ENCODE assay signal across 8 mouse cellular contexts in the genomic region with DNA sequence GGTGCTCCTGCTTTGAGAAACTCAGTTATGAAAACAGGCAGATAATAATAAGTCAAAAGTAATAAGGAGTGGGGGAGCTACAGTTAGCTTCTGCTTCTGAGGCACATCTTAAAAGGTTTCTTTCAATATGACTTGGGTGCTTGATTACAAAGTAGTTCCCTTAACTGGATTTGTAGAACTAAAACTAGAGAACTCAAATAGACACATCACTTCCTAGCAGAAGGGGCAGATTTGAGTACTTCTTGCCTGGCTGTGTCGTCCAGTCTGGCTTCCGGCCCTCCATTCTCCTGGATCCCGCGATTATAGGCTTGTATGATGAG. TPM values are rescaled to one million over a fixed set of nuclear protein-coding genes. Genes with fewer than 3 reads are reported as not detected.
DNase-seq lines count a peak whose midpoint lies in the region; ATAC-seq and TF ChIP-seq lines count a peak whose summit lies in the region.

No protein-coding gene starts in this region.

- ATAC-seq in heart, embryonic 13.5 days (ENCODE audit: extremely low read depth, insufficient number of reproducible peaks, low FRiP score, low TSS enrichment) = no peak
- no peak for ATAC-seq in hindbrain, embryonic 16.5 days
- no peak for ATAC-seq in midbrain, embryonic 13.5 days

- DNase-seq in heart, postnatal 36 days = no peak
- no peak for DNase-seq in thymus, adult 2 months
- no peak for DNase-seq in adrenal gland, adult 2 months
- no peak for DNase-seq in cerebellum, adult 11 months

- H3K27me3 ChIP-seq in heart, embryonic 13.5 days (replicated peaks) = peaks cover 25% of the 10 kb centered on the region
- H3K27me3 ChIP-seq in hindbrain, embryonic 16.5 days (replicated peaks; ENCODE audit: control insufficient read depth, insufficient read depth, low read length) = no peaks in the 10 kb centered on the region
- peaks cover 3% of the 10 kb centered on the region for H3K27me3 ChIP-seq in midbrain, embryonic 13.5 days
- peaks cover 11% of the 10 kb centered on the region; the same call in 1 of the 2 replicates for H3K27me3 ChIP-seq in thymus, adult 2 months (ENCODE audit: control insufficient read depth, insufficient read depth, low read length)

- H3K36me3 ChIP-seq in heart, embryonic 13.5 days = no peaks in the 10 kb centered on the region
- no peaks in the 10 kb centered on the region for H3K36me3 ChIP-seq in hindbrain, embryonic 16.5 days (ENCODE audit: control insufficient read depth, insufficient read depth, low read length)
- H3K36me3 ChIP-seq in midbrain, embryonic 13.5 days = no peaks in the 10 kb centered on the region
- no peaks in the 10 kb centered on the region for H3K36me3 ChIP-seq in thymus, adult 2 months (ENCODE audit: control insufficient read depth, insufficient read depth, low read length)

- no peak for TF ChIP-seq CTCF in thymus, adult 2 months (IDR thresholded peaks at IDR 0.05; ENCODE audit: borderline replicate concordance, control insufficient read depth, extremely low read depth, insufficient read depth, low read length, poor library complexity)

- intact Hi-C loops in heart, postnatal 36 days (cut with DNase I) = no loop called here

- H3K9me3 ChIP-seq in heart, embryonic 13.5 days = no peaks in the 10 kb centered on the region
- no peaks in the 10 kb centered on the region for H3K9me3 ChIP-seq in hindbrain, embryonic 16.5 days (ENCODE audit: control insufficient read depth, low read length)
- no peaks in the 10 kb centered on the region for H3K9me3 ChIP-seq in midbrain, embryonic 13.5 days

- H3K4me2 ChIP-seq in heart, embryonic 13.5 days = peak overlapping the region; percentile 86
- peak overlapping the region; percentile 89 for H3K4me2 ChIP-seq in hindbrain, embryonic 16.5 days (ENCODE audit: low read length)
- peak overlapping the region; percentile 71 for H3K4me2 ChIP-seq in midbrain, embryonic 13.5 days (replicated peaks)

- TF ChIP-seq POLR2A in thymus, adult 2 months (IDR thresholded peaks at IDR 0.05; ENCODE audit: control insufficient read depth, extremely low read depth, insufficient read depth, low read length, poor library complexity) = no peak

- peaks cover 9% of the 10 kb centered on the region for H3K4me1 ChIP-seq in heart, embryonic 13.5 days
- H3K4me1 ChIP-seq in brown adipose tissue, adult 24 weeks (ENCODE audit: control insufficient read depth, insufficient read depth, insufficient read length, low read length) = peaks cover 5% of the 10 kb centered on the region; the same call in 1 of the 2 replicates
- peaks cover 3% of the 10 kb centered on the region; the same call in 1 of the 2 replicates for H3K4me1 ChIP-seq in hindbrain, embryonic 16.5 days (ENCODE audit: control insufficient read depth, insufficient read depth, low read depth, low read length)
- H3K4me1 ChIP-seq in midbrain, embryonic 13.5 days (replicated peaks) = no peaks in the 10 kb centered on the region
- peaks cover 9% of the 10 kb centered on the region for H3K4me1 ChIP-seq in thymus, adult 2 months (replicated peaks; ENCODE audit: control insufficient read depth, insufficient read depth, low read length)

- 68% methylated on average over 4 of the region's 4 CpGs for WGBS in heart, embryonic 13.5 days
- WGBS in hindbrain, embryonic 16.5 days = 86% methylated on average over 4 of the region's 4 CpGs
- 87% methylated on average over 4 of the region's 4 CpGs for whole genome bisulfite sequencing in midbrain, embryonic 13.5 days
- WGBS in thymus, adult 2 months = 86% methylated on average over 4 of the region's 4 CpGs

- H3K27ac ChIP-seq in heart, embryonic 13.5 days (replicated peaks) = no peak overlapping the region
- no peak overlapping the region; the same call in 1 of the 2 replicates for H3K27ac ChIP-seq in brown adipose tissue, adult 24 weeks (replicated peaks; ENCODE audit: low read depth, low read length)
- H3K27ac ChIP-seq in hindbrain, embryonic 16.5 days (ENCODE audit: low read depth, low read length) = no peak overlapping the region
- H3K27ac ChIP-seq in midbrain, embryonic 13.5 days = no peak overlapping the region
- no peak overlapping the region for H3K27ac ChIP-seq in thymus, adult 2 months (ENCODE audit: control insufficient read depth, insufficient read depth, low read length)

- peak overlapping the region; percentile 59 for H3K4me3 ChIP-seq in heart, embryonic 13.5 days
- peak overlapping the region; percentile 60 for H3K4me3 ChIP-seq in brown adipose tissue, adult 24 weeks (ENCODE audit: insufficient read depth, low read depth, low read length)
- H3K4me3 ChIP-seq in hindbrain, embryonic 16.5 days (ENCODE audit: low read length) = peak overlapping the region; percentile 77
- H3K4me3 ChIP-seq in midbrain, embryonic 13.5 days (replicated peaks) = peak overlapping the region; percentile 59
- no peak overlapping the region for H3K4me3 ChIP-seq in thymus, adult 2 months (ENCODE audit: control insufficient read depth, insufficient read depth, low read length)

- peak overlapping the region; percentile 78 for H3K9ac ChIP-seq in heart, embryonic 13.5 days
- peak overlapping the region; percentile 88 for H3K9ac ChIP-seq in hindbrain, embryonic 16.5 days (ENCODE audit: low read depth, low read length)
- H3K9ac ChIP-seq in midbrain, embryonic 13.5 days (replicated peaks) = no peak overlapping the region

RNA-seq across cellular contexts. Expression of a gene that starts 0.5 kb away (rescaled TPM):
- 19.3 and 21.9 TPM in 2 replicates for polyA plus RNA-seq in heart, embryonic 13.5 days (2015; fragmentation: Nextera tagmentation; extraction: Ambion mirVana)
- total RNA-seq in heart, postnatal 36 days (2021) = 1 to 10 TPM; 4.1 to 4.4 TPM
- 4.6 and 6.3 TPM in 2 replicates for polyA plus RNA-seq in brown adipose tissue, adult 24 weeks (2012; ENCODE audit: insufficient read depth, insufficient read length, missing spikeins)
- 59.9 and 61.8 TPM in 2 replicates for polyA plus RNA-seq in hindbrain, embryonic 16.5 days (2015; fragmentation: Nextera tagmentation; extraction: Ambion mirVana)
- 21.8 and 25.7 TPM in 2 replicates for polyA plus RNA-seq in midbrain, embryonic 13.5 days (2015; fragmentation: Nextera tagmentation; extraction: Ambion mirVana)
- polyA plus RNA-seq in thymus, adult 2 months (2012; rRNA removed) = 11.3 and 13.5 TPM in 2 replicates
- total RNA-seq in adrenal gland, adult 2 months (2021) = 1 to 10 TPM; 4.4 to 6.6 TPM
- polyA plus RNA-seq in adrenal gland, adult 2 months (2012; rRNA removed) = 2.3 and 3.3 TPM in 2 replicates

RNA-seq across cellular contexts. Expression of a gene that starts 25.2 kb away (rescaled TPM):
- polyA plus RNA-seq in heart, embryonic 13.5 days (2015; fragmentation: Nextera tagmentation; extraction: Ambion mirVana) = 0.32 TPM in 1 of 2 replicates, not detected in the other
- under 1 TPM; 0.35 to 0.64 TPM for total RNA-seq in heart, postnatal 36 days (2021)
- not detected in 2 replicates for polyA plus RNA-seq in brown adipose tissue, adult 24 weeks (2012; ENCODE audit: insufficient read depth, insufficient read length, missing spikeins)
- 0.69 and 0.91 TPM in 2 replicates for polyA plus RNA-seq in hindbrain, embryonic 16.5 days (2015; fragmentation: Nextera tagmentation; extraction: Ambion mirVana)
- polyA plus RNA-seq in midbrain, embryonic 13.5 days (2015; fragmentation: Nextera tagmentation; extraction: Ambion mirVana) = 0.62 TPM in 1 of 2 replicates, not detected in the other
- polyA plus RNA-seq in thymus, adult 2 months (2012; rRNA removed) = 2.6 and 4.4 TPM in 2 replicates
- total RNA-seq in adrenal gland, adult 2 months (2021) = 1 to 10 TPM; 1.4 to 2.5 TPM
- not detected in 2 replicates for polyA plus RNA-seq in adrenal gland, adult 2 months (2012; rRNA removed)
